Mouse (Mus musculus): ENCODE measurements around the gene Gm14190.

DNA sequence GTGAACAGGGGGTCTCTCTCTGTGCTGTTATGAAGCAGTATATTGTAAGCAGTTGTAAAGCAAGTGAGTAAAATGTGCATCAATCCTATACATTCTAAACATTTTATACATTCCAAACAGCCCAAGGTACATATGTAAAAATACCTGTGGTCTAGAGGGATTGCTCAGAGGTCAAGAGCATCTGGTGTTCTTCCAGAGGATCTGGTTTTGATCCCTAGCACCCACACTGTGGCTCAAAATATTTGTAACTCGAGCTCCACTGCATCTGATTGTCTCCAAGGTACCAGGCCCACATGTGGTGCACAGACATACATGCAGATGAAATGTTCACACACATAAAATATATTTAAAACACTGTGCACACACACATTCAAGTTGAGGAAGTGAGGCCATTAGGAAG, 49.6 kb downstream of the Gm14190 start:
- TF ChIP-seq CTCF (IDR thresholded peaks at IDR 0.05; ENCODE audit: extremely low read depth, insufficient read length, insufficient replicate concordance, low read depth, low read length) (no peak), POLR2A (IDR thresholded peaks at IDR 0.05; ENCODE audit: low read depth, low read length) (no peak)

Data from small intestine, adult 2 months (tissue).